Mouse (Mus musculus) cerebellum, postnatal 36 days (tissue): ENCODE results near the gene Gm4792.

Experiments used
- DNase-seq, 2 experiments: peaks; one replicate each; pipeline ENCODE4 v3.0.0; 2021 to 2022; ENCODE audit warnings: mixed read lengths in 2 of 2

The Gm4792 gene

DNA sequence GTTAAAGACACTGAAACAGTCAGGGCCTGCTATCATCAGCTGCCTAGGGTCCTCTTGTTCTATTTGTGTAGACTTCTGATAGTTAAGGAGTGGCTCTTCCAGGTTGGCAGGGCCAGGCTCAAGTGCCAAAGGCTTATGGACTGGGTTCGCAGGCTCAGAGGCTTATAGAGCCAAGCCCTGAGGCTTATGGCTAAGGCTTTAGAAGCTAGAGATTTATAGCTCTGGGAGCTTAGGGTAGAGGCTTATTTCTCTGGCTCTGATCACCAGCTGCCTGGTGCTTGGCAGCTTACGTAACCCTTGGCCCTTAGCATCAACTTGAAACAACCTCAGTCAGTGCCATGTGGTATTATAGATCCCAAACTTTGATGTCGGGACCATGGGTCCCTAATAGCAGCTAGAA lies at the start of gene Gm4792:
Gm4792 (minus strand) TSS at position 233 of the 400 bp plus-strand sequence.
- DNase-seq, result no peak

DNA sequence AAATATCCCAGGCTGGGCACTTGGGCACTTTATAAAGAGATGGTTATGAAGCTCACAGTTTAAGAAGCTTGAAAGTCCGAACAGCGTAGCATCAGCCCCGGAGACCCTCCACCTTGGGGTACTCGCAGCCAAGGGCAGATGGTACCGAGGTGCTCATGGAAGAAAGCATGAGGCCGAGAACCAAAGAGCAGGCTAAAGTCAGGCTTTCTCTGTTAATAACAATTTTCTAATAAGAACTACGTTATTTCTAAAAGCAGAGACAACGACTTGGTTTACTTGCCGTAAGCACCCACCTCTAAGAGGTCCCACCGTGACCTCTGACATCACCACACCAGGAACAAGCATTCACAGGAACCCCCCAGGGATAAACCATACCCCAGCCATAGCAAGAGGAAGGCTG lies 49.5 kb upstream of the Gm4792 start:
- no peak for DNase-seq

DNA sequence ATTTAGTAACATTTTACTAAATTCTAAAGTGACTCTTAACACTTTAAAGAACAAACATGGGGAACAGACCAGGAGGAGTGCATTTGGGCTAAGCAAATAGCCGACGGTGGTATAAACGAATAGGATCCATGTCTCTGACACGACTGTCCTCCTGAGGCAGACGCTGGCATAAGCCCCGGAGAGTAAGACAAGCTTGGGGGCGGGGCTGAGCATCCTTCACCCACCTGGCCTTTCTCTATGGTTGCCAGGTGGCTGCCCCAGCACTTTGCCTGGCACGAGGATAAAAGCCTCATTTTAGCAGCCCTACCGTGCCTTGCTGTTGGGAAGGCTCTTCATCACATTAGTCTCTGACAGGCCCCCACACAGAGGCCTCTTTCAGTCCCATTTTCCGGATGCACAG lies 48.8 kb upstream of the Gm4792 start:
- peak; percentile 12 to 20 for DNase-seq

DNA sequence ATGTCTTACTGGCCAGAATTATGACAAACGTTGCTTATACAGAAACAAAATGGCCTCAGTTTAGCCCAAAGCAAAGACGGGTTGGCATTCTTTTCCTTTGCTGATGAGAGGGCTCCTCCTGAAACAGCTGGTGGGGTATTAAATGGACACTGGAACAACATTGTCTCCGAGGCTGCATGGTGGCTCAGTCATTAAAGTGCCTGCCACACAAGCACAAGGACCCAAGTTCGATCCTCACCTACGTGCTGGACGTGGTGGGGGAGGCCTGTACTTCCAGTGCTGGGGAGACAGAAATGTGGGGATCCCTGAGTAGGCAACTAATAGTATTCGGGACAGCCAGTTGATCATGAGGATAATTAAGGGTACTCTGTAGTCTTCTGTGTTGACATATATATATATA lies 48.1 kb upstream of the Gm4792 start:
- no peak for DNase-seq

DNA sequence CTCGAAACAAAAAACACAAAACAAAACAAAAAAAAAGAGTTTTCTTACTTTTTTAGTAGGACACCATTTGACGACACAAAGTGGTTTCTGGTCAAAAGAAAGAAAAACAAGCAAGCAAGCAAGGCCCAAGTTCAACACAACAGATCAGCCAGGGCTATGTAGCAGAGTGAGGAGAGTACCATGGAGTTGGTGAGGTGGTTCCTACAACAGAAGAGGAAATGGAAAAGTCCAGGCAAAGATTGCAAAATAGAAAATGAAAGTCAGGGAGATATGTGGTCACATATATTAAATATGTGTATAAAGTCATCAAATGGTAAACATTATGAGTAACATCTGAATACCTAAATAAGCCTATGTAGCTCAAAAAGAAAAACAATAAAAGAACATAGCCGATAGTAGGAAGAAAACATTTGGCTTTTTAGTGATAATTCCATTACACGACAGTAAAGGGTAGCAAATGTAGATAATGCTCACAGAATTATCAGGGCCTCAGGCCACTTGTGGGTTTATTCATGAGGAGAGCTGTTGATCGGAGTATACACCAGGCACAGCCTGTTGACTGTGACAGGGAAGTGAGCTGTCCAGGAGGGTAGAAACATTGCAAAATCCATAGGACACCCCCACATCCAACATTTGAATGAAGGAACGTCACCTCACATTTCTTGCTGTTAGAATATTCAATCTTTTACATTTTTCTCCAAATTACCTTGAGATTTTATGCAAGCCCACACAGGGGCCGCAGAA lies 47.2 kb upstream of the Gm4792 start:
- no peak for DNase-seq

DNA sequence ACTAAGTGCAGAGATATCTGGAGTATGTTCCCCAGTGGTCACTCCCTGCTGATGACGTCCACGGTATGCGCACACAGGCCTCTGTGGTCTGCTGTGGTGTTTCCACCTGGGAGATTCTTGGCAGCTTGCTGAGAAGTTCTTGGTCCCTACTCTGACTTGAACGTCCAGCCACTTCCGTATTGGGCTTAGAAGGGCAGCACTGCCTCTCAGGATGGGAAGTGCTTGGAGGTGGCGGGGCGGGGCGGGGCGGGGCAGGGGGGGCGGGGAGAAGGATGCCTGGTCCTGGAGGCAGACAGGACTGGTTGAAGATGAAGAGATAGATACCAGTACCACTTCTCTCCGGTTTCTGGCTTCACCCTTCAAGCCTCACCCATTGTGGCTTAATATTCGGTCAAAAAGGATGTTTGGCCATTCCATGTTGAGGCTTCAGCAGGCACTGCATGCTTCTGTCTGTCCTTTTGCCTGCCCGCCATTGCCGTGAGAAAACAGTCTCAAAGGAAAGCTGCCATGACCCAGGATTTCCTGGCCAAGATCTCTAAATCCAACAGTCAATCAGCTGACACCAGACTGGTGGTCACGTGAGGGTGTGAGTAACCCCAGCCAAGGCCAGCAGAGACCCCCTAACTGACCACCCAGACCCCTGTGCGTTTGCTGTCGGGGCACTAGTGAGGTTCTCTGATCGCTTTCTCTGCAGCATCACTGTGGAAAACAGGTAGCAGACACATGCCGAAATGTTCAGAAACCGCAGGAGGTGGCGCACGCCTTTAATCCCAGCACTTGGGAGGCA lies 46.3 kb upstream of the Gm4792 start:
- DNase-seq, result no peak

DNA sequence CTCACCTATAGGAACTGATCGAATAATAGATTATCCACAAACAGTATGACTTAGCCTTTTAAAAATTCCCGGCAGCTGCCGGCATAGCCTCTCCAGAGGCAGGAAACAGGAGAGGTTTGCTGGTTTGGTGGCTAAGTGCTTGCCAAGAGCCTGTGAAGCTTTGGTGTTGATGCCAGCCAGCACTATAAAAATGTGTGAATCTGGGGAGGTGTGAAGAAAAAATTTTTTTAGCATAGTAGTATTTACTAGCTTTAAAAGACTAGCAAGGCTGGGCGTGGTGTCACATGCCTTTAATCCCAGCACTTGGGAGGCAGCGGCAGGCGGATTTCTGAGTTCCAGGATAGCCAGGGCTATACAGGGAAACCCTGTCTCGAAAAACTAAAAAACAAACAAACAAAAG lies 45.1 kb upstream of the Gm4792 start:
- DNase-seq, result no peak

DNA sequence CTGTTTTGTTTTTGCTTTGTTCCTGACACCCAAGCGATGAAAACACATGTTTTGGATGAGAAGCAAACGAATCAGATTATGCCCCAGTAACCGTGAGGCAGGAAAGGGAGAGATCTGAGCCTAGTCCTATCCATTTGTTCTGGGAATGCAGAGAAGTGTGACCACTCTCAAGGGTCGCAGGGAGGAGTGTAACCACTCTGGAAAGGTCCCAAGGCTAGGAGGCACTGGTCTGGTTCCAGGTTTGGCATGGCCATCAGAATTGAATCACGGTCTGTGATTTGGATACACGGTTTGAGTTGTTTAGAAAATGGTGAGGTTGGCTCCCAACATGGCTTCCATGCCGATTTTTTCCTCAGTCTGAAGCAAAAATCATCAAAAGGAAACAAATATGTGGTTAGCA lies 43.8 kb upstream of the Gm4792 start:
- DNase-seq, result no peak

DNA sequence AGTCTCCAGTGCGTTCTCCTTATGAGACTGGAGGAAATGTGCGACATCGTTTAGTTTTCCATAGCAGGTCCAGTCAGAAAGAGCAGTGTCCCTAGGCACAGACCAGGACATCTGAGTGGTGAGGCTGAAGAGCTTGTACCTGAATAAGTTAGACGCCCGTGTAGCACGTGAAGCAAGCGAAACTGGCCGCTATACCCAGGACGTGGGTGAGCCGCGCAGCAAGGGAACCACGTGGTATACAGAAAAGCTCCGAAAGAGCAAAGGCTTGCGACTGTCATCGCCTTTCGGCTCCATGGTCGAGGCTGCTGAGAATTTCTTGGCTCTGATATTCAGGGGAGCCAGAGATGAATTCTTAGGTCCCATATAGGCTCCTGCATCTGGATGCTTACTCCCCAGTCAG lies 43.0 kb upstream of the Gm4792 start:
- DNase-seq, result no peak

DNA sequence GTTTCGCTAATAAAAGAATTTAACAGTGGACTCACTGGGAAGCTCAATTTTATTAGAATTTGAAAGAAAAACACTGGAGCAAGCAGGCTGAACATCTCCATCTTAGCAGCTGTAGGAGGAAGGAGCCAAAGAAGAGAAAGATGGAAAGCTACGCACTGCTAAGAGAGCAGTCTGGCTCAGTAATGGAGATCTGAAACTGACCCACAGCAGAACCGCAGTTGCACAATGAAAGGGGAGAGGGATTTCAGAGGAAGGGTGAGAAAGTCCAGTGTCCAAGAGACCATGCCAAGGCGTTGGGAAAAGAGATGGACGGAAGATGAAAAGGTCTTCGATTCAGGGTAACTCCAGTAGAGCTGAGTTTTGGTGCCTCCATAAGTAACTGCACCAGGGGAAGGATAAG lies 37.6 kb upstream of the Gm4792 start:
- no peak for DNase-seq

DNA sequence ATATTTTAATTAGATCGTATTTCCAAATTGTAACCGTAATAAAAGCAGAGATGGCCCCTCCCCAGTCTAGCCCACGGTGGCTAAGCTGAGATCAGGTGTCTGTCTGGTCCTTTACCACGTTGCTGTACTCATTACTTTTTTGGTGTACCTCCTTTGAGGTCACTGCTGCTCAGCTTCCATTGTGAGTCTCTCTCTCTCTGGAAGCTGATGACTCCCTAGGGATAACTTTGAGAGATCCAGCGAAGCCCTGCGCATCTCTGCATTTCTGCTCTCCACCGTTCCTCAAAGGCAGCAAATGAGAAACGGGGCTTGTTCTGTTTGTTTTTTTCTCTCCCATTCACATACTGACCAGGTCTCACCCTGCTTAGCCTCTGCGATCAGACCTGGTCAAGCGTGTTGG lies 36.5 kb upstream of the Gm4792 start:
- no peak for DNase-seq

DNA sequence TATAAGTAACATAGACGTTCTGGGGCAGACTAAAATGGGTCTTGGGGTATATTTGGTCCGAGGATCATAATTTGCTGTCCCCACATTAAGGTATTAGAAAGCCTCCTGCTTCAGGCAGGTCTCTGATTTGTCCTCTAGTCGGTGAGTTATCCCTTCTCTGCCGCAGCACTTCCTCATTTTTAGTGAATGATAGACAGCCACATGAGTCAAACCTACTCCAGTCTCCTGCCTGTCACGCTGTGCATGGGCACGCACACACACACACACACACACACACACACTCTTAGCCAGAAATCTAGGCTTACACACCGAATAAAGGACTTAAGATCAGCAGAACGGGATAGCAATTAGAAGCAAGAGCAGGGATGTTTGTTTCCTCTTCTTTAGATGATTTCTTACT lies 34.8 kb upstream of the Gm4792 start:
- no peak for DNase-seq

DNA sequence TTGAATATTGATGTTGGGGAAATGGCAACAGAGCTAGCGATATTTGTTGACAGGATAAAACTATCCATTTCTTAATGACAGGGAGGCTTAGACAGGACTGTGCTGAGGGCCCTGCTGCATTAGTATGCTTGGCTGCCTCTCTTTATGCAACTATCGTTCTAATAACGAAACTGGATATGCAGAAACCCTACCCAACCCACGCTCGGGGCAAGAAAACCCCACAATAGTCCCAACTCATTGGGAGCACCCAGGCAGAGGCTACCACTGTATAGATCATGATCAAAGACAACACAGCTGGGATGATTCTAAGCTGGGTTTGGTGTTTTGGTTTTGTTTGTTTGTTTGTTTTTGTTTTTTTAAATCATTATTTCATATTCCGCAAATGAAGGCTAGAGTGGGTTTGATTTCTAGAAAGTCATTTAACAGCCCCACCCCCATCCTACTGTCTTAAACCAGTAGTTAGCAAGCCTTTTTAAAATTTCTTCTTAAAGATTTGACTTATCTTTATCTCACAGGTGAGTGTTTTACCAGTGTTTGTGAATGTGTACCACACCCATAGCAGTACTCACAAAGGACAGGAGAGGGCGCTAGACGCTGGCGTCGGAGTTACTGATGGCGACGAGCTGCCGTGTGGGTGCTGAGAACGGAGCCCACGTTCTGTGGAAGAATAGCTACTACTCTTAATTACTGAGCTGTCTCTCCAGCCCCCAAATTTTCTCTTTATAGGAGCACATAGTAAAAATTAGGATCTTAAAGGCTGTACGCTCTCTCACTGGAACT lies 34.0 kb upstream of the Gm4792 start:
- no peak for DNase-seq

DNA sequence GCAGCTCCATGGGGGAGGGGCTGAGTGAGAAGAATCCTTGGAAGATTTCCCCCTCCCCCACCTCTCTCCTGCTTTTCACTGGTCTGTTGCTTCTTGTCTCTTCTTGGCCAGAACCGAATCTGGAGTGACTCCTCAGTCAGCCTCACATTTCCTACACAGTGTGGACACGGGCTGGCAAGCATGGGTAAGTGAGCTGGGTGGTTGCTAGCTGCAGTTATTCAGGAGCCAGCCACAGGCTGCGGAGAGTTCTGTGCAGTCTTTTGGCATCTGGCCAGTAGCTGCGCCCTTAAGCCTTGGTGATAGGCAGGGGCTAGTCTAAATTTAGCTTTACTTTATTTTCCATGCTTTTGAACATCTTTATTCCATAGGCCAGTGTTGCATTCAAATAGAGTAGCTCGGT lies 31.5 kb upstream of the Gm4792 start:
- DNase-seq, result no peak

DNA sequence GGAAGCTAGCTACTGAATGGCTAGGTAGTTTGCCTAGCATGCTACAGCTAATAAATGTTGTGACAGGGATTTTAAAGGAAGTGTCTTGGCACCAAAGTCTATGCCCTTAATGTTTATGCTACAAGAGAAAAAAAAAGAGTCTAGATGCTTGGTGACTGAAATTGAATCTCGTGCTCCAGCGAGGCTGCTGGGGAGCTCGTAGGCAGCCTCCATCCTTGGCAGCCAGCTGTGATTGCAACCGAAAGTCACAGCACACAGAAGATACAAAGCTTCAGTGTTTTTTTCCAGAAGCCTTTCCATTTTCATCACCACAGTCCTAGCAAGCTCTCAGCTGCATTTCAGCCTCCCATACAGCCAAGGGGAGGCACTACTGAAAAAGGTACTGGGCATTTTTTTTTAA lies 20.1 kb upstream of the Gm4792 start:
- no peak for DNase-seq

DNA sequence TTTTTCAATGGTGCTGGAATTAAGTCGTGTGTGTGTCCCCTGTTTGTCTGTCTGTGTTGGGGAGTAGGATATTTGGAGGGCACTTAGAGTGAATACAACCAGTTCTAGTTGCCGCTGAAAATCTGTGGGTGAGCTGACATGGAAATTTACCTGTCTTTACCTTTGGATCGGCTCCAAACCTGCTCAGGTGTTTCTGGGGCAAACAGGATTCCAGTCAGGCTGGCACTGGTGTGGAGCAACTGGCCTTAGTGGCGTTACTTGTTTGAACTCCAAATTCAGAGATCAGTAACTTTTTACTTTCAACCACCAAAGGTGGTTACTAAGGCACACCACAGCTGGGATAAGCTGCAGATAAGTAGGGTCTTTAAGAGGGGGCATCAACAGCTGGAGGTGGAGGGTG lies 14.6 kb upstream of the Gm4792 start:
- no peak for DNase-seq

DNA sequence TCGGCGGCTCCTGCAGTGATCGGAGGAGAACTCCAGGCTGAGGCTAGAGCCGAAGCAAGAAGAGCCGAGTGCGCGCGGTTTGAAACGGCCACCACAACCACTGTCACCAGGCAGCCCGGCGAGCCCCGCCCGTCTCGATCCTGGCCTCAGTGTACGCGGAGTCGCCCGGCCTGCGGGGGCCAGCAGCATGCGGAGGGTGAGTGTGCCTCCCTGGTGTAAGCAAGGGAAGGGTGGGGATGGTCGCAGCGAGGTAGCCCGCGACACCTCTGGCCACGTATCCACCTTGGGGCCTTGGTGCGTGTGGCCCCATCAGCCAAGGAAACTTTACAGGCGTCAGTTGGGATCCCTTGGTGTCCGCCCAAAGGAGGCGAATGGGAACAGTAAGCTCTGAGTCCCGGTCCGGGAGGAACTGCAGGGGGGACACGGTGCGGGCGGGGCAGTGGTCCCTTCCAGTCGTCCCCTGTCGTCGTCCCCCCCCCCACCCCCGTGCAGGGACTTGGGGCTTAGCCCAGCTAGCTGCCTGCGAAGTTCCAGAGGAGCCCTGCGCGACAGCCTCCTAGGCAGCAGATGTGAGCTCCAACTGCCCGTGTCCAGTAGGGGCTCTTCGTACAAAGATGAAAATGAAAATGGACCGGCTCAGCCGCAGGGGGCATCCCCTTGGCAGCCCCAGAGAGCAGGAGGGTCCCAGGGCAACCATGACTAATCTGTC lies 13.7 kb upstream of the Gm4792 start:
- DNase-seq, result peak; percentile 23 to 29

DNA sequence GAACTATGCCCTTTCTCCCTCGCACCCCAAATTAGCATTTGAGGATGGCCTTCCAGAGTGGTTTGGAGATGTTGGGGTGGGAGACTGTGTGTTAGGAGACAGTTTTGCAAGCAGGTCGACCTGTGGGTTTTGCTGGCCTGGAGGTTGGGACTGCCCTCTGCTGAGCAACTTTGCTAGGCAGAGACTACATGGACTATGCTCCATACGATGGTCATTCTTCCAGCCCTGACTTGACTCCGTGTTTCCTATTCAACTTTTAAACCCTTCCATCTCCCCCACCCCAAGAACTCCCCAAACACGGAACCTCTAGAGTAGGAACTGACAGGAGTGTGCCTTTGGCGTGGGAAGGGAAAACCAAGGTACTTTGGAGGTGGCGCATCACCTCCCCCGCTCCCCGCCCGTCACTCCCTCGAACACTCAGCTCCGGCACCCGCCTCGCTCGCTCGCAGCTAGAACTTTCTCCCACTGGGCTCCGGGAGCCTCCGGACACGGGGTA lies 13.1 kb upstream of the Gm4792 start, which contains the start of gene Tmcc3:
Tmcc3 (plus strand) TSS at position 439 of the 496 bp plus-strand sequence.
- DNase-seq, result peak; percentile 11 to 12

DNA sequence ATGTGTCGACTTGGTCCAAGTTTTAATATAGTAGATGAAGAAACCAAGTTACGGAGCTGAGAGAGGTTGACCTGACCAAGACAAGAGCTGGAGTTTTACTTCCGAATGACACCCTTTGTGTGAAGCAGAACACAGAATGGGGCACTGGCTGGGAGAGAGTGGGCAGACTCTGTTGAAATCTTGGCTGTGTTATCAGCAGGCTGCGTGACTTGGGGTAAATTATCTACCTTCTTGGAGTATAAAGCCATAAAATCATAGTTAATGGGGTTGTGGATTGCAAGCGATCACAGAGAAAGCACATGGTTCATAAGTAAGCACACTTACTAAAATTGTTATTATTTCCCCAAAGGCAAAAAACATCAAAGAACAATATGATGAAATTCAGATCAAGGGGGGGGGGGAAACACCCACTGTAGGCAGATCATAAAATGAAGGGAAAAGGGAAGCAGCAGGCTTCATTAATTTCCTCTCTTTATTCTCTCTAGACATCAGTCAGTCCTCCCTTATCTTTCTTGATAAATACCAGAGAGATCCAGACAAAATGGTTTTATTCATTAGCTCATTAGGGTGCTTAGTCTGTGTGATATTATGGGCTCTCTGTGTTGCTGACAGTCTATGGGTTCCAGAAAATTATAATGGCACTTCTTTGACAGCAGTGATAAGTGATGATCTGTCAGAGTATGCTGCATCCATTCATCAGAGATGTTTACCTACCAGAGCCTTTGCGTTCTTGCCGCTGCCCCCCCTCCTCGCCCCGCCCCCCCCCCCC lies 12.2 kb upstream of the Gm4792 start:
- DNase-seq, result no peak

DNA sequence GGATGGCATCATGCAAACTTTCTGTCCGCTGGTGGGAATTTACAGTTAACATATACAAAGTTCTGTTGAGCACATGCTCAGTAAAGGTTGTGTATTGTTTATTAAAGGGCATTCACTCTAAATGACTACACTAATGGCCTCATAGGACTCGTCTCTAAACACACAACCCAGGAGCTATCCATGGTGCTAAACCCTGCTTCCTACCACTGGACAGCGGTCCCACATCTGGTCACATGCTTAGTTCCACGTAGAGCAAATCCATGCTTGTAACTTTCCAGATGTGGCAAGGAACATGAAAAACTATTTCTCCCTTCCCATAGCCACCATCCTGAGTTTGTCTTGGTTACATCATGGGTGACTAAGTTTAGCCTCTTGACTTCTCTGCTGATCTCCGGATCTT lies 7.0 kb upstream of the Gm4792 start:
- DNase-seq, result no peak

DNA sequence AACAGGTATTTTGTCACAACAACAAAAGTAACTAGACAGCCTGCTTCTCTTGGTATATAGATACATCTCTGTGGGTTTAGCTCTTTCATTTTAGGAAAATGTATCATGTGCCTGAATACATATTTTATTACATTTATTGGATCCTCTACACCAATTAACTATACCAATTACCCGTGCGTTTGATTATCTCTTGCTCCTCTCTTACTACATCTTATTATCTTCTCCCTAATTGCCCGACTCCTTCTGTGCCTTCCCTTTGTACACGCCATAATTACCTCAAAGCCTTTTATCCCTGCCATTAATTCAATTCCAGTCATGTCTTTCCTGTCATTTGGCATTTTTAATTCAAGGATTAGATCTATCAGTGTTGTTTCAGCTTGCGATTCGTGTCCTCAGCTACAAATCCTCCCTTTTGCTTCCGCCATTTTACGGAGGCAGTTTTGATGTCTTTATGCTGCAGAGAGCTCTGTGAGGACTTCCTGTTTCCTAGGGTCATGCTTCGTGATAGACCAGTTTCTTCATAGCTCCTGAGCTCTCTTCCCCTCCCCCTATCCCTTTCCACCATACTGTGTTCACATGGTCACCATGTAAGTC lies 5.7 kb upstream of the Gm4792 start:
- DNase-seq, result no peak

DNA sequence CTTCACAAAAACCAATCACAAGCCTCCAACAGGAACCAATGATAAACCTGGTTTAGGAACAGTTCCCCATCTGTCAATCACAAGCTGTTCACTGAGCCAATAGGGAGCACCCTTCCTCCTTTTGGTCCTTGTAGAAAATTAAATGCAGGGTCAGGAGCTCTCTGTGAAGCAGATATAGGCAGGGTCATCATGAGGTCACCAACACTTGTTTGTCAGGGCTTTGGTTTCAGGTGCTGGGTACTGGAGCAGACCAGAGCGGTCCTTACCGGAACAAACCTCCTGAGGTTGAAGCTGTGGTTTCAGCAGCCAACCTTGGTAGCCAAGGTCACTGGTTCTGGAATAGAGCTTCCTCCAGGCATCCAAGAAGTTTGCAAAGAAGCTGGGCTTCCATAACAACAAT lies 798 bp upstream of the Gm4792 start:
- no peak for DNase-seq
